Mouse (Mus musculus) heart, postnatal 0 days (tissue): Measurements from ENCODE around the gene Rnf144b.

Experiments
- CTCF ChIP-seq: IDR thresholded peaks from 2 replicates; pipeline ENCODE4 v1.5.1; 2016; ENCODE audit warnings: antibody characterized with exemption, control low read depth, low read depth
- EP300 ChIP-seq: IDR thresholded peaks from 2 replicates; pipeline ENCODE4 v1.6.1; 2016; ENCODE audit warnings: antibody characterized with exemption, low read depth

DNA sequence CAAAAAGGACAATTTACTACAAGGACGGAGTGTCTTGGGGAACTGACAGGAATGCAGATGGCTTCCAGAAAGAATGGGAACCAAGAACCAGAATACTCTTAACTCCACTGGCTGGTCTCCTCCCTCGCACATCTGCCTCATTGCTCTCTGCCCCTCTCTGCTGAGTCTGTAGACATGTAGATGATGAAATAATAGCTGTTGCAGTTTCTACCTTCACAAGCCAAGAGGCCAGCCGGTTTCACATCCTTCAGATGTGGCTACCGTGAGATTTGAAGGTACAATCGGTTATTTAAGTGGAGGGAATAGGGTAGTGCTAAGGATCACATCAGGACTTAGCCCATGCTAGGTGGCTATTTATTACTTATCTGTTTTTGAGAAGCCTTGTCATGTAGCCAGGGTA lies 59.9 kb downstream of the Rnf144b start:
- no peak for TF ChIP-seq CTCF
- TF ChIP-seq EP300, result no peak
